Mouse (Mus musculus) heart, postnatal 0 days (tissue): ENCODE measurements around the gene Glra1. TPM values are rescaled to one million over a fixed set of nuclear protein-coding genes. Genes with fewer than 3 reads are reported as not detected.

Experiments used
- ATAC-seq: fragments of 200-750 bp; cut with Nextera tagmentation; 2 replicates; pipeline ENCODE4 v1.8.0; 2017; ENCODE audit warnings: low read depth, moderate number of reproducible peaks, moderate library complexity; ENCODE audit not compliant: insufficient read depth
- DNase-seq: peaks from one replicate; pipeline ENCODE4 v3.0.0-alpha.2; 2016; ENCODE audit warnings: low spot score
- H3K27ac ChIP-seq: fragments of 300-500 bp; sonication (generic); 2 replicates; pipeline ENCODE4 v1.5.1; 2014; ENCODE audit warnings: low read depth, mild to moderate bottlenecking
- H3K27me3 ChIP-seq: fragments of 300-500 bp; sonication (generic); 2 replicates; pipeline ENCODE4 v1.6.1; 2014; ENCODE audit warnings: low read length, mixed read lengths; ENCODE audit not compliant: control insufficient read depth, insufficient read depth
- H3K36me3 ChIP-seq: fragments of 300-500 bp; sonication (generic); replicated peaks from 2 replicates; pipeline ENCODE4 v1.6.1; 2014; ENCODE audit warnings: low read length, mixed read lengths; ENCODE audit not compliant: control insufficient read depth, insufficient read depth
- H3K4me1 ChIP-seq: fragments of 300-500 bp; sonication (generic); 2 replicates; pipeline ENCODE4 v1.6.1; 2014; ENCODE audit warnings: antibody characterized with exemption; ENCODE audit not compliant: control insufficient read depth, insufficient read depth
- H3K4me2 ChIP-seq: fragments of 300-500 bp; sonication (generic); 2 replicates; pipeline ENCODE4 v1.6.1; 2014; ENCODE audit warnings: low read depth, mild to moderate bottlenecking, low read length, moderate library complexity
- H3K4me3 ChIP-seq: fragments of 300-500 bp; sonication (generic); 2 replicates; pipeline ENCODE4 v1.5.1; 2014; ENCODE audit warnings: low read depth, low read length
- H3K9ac ChIP-seq: fragments of 300-500 bp; sonication (generic); replicated peaks from 2 replicates; pipeline ENCODE4 v1.6.1; 2014; ENCODE audit warnings: low read depth, low read length, mixed read lengths
- H3K9me3 ChIP-seq: fragments of 300-500 bp; sonication (generic); replicated peaks from 2 replicates; pipeline ENCODE4 v1.6.1; 2016; ENCODE audit warnings: low read length; ENCODE audit not compliant: control insufficient read depth
- CTCF ChIP-seq: IDR thresholded peaks from 2 replicates; pipeline ENCODE4 v1.5.1; 2016; ENCODE audit warnings: antibody characterized with exemption, control low read depth, low read depth
- EP300 ChIP-seq: IDR thresholded peaks from 2 replicates; pipeline ENCODE4 v1.6.1; 2016; ENCODE audit warnings: antibody characterized with exemption, low read depth
- WGBS: fragments of 180-500 bp; shearing (Covaris S2); extraction: QIAGEN DNeasy Blood & Tissue Kit; methylation state at CpG from one replicate; pipeline ENCODE4 v1.1.7; 2014; 5-methylcytosine and 5-hydroxymethylcytosine counted together
- polyA plus RNA-seq: library from polyadenylated mRNA; unstranded; fragments of >200 nt; fragmentation: Nextera tagmentation; extraction: Ambion mirVana; gene quantifications from 2 replicates; pipeline ENCODE4 v1.2.1, GENCODE M21; 2015
- total RNA-seq: library from RNA; depleted of rRNA; stranded (reverse); fragments of >200 nt; gene quantifications from 2 replicates; pipeline ENCODE4 v1.2.3, GENCODE M21; 2014; ENCODE audit warnings: low replicate concordance

Gene Glra1
- total and polyA plus RNA-seq, 2 experiments from 2014 or later, result not detected

DNA sequence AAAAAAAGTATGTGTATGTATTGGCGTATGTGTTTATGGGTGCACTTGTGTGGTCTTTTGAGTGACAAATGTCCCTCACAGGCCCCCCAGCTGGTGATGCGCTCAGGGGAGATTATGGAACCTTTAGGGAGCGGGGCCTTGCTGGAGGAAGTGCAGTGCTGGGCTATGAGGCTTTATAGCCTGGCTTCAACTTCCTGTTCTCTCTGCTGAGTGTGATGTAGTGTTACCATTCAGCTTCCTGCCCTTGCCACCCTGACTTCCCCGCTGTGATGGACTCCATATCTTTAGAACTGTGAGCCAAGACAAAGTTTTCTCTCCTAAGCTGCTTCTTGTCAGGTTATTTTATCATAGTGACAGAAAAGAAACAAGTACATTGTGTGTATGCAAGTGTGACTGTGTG is 65.3 kb downstream of the Glra1 start:
- Histone ChIP-seq H3K9ac (no peak overlapping the region), H3K27ac (no peak overlapping the region), H3K36me3 (no peaks in the 10 kb centered on the region), H3K9me3 (0 out of 2 replicates have a peak, but pooled peaks cover 4% of the 10 kb centered on the region), H3K27me3 (no peaks in the 10 kb centered on the region), H3K4me3 (no peak overlapping the region), H3K4me2 (no peak overlapping the region), H3K4me1 (no peaks in the 10 kb centered on the region)
- ATAC-seq (no peak), DNase-seq (no peak)
- 54% methylated on average over 4 of the region's 4 CpGs for WGBS
- TF ChIP-seq CTCF (no peak), EP300 (no peak)

DNA sequence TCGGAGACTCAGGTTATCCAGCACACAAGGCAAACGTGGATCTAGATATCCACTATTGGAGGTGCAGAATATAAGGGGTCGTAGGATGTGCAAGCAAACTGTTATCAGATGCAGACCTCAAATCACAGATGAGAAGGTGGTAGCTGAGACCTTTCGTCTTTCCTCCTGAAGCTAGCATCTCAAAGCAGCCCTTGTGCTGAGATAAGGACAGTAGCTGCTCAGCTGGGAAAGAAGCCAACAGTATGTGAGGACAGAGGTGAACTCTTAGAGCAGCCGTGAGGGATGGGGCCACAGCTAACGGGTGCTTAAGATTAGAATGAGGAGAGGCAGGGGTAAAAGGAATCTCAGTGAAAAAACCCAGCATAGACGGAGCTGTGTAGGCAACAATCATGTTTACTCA is 65.9 kb downstream of the Glra1 start:
- no peak overlapping the region for H3K4me3 ChIP-seq
- no peak for DNase-seq

DNA sequence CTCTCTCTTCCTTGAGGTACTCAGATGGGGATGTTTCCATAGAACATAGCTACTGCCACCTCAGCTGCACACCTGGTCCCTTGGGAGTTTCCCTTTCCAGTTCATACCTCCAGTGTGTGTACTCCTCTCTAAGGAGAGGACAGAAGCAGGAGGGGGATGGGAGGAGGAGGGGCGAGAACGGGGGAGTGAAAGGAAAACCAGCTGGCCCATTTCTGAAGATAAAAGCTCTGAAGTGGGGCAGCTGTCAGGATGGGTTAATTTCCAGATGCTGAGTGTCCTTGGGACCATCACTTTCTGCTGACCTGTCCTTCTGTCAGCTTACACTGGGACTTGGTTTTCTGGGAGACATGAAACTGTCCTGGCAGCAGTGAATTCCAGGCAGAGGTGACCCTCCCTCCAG is 73.2 kb downstream of the Glra1 start:
- no peak for DNase-seq
- ATAC-seq, result no peak
- no peak for TF ChIP-seq CTCF
- no peak for TF ChIP-seq EP300
- Histone ChIP-seq H3K4me2 (no peak overlapping the region), H3K4me3 (no peak overlapping the region), H3K4me1 (peaks cover 6% of the 10 kb centered on the region; the same call in 1 of the 2 replicates), H3K27me3 (no peaks in the 10 kb centered on the region), H3K27ac (no peak overlapping the region), H3K9me3 (no peaks in the 10 kb centered on the region), H3K36me3 (no peaks in the 10 kb centered on the region), H3K9ac (no peak overlapping the region)
- 26% methylated on average over 2 of the region's 2 CpGs for WGBS

More for the DNA sequence above, 65.9 kb downstream of the Glra1 start:
- WGBS, result 16% methylated on average over 7 of the region's 7 CpGs
- Histone ChIP-seq H3K4me2 (no peak overlapping the region), H3K4me1 (no peaks in the 10 kb centered on the region), H3K27ac (no peak overlapping the region), H3K27me3 (no peaks in the 10 kb centered on the region), H3K9ac (no peak overlapping the region), H3K36me3 (no peaks in the 10 kb centered on the region), H3K9me3 (0 out of 2 replicates have a peak, but pooled peaks cover 4% of the 10 kb centered on the region)
- no peak for TF ChIP-seq CTCF
- TF ChIP-seq EP300, result no peak
- no peak for ATAC-seq

DNA sequence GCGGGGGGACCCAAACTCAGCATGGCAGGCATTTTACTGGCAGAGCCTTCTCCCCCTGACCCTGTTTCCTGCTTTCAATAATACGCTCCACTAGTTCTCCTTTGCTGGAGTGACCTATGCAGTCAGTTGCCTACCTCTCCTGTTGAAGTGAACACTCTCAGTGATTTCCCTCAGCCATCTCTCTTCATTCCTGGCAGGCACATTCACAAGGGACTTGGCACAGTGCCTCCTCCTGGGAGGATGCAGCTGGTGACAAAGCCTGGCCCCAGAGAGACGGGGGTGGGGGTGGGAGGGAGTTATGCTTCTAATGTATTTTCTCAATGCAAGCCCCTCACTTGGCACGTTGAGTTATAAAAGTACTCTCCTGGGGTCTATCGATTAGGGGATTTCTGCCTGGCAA is 74.6 kb downstream of the Glra1 start:
- no peaks in the 10 kb centered on the region for H3K36me3 ChIP-seq
- whole genome bisulfite sequencing, result 46% methylated on average over 5 of the region's 5 CpGs
- H3K4me3 ChIP-seq, result no peak overlapping the region
- H3K9ac ChIP-seq, result no peak overlapping the region
- no peaks in the 10 kb centered on the region for H3K27me3 ChIP-seq
- peak; percentile 28 for DNase-seq
- no peak for TF ChIP-seq CTCF
- no peak for TF ChIP-seq EP300
- H3K9me3 ChIP-seq, result no peaks in the 10 kb centered on the region
- no peak for ATAC-seq
- no peak overlapping the region for H3K27ac ChIP-seq
- H3K4me1 ChIP-seq, result peaks cover 6% of the 10 kb centered on the region; the same call in 1 of the 2 replicates
- no peak overlapping the region for H3K4me2 ChIP-seq

DNA sequence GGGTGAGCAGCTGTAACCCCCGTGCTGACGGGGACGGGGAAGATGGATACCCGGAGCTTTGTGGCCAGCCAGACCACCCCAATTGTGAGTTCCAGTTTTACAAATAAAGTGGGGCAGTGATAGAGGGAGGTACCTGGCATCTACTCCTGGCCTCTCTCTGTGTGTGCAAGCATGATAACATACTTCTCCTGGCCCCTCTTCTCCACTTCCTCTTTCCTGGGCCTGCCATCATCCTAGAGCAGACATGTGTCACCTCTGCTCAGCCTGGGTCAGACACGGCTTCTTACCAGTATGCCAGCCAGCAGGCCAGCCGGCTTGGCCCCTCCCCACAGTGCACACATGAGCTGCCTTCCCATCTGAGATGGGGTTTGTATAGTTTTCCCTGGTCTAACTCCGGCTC is 77.3 kb downstream of the Glra1 start:
- Histone ChIP-seq H3K4me2 (no peak overlapping the region), H3K27ac (no peak overlapping the region), H3K4me3 (no peak overlapping the region), H3K9ac (no peak overlapping the region), H3K36me3 (no peaks in the 10 kb centered on the region), H3K4me1 (peaks cover 6% of the 10 kb centered on the region; the same call in 1 of the 2 replicates), H3K9me3 (no peaks in the 10 kb centered on the region), H3K27me3 (no peaks in the 10 kb centered on the region)
- DNase-seq (no peak), ATAC-seq (no peak)
- TF ChIP-seq CTCF (no peak), EP300 (no peak)
- WGBS, result 72% methylated on average over 7 of the region's 7 CpGs

DNA sequence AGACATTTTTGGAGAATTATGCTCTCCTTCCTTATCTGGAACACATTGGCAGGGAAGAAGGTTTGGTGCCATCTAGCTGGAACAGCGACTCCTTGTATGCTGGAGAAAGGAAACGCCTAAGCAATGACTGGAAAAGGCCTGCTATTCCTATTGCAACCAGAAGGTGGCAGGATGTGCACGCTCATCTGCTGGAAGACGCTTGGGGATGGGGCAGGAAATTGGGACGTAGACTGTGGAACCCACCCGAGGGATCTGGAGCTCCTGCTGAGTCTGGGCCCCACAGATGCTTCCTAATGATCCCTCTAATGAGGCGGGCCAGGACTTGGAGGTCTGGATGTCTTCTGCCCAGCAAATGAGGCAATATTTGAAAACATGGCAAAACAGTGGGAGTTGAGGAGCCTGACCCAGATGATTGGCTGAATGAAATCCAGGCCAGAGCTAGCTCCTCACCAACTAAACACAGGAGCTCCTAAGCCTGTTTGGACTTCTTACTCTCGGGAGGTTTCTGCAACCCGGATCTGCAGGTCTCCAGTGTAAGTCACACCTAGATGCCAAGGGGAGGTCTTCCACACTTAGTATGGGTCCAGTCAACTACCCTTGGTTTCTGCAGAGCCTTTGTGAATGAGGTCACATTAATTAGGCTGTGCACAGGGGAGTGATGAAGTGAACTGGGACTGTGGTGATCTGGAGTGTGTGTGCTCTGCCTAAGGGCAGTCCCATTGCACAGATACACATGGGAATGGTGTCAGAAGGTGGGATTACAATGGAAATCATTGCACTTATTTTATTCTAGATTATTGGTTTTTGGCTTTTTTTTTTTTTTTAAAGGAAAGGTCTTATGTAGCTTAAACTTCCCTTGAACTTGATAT is 89.0 kb downstream of the Glra1 start:
- peak; percentile 73 for DNase-seq
- H3K27ac ChIP-seq, result no peak overlapping the region
- 3% methylated on average over 9 of the region's 9 CpGs for WGBS

More for the DNA sequence above, 89.0 kb downstream of the Glra1 start:
- Histone ChIP-seq H3K4me2 (no peak overlapping the region), H3K27me3 (no peaks in the 10 kb centered on the region), H3K4me1 (no peaks in the 10 kb centered on the region), H3K4me3 (no peak overlapping the region), H3K36me3 (no peaks in the 10 kb centered on the region), H3K9me3 (no peaks in the 10 kb centered on the region), H3K9ac (no peak overlapping the region)
- peak; percentile 36; the same call in 1 of the 2 replicates for ATAC-seq
- TF ChIP-seq CTCF, result peak; percentile 97
- TF ChIP-seq EP300, result no peak
